Mouse (Mus musculus) c-Kit-positive CD71-positive TER-119-positive erythroid progenitor cells, embryonic 14.5 days (primary cell): ENCODE measurements around the gene Zfp986.
"Not testable (repeated sequence)": the region's sequence is repeated elsewhere in the genome, so short reads cannot be mapped to it uniquely, and the experiment has no call there.

ENCODE experiments used
- DNase-seq: peaks from one replicate; pipeline ENCODE4 v3.0.0-alpha.2; 2013; ENCODE audit warnings: low spot score

Gene Zfp986

GRCm38 (mm10) chr4:145868494-145868893 is at the start of gene Zfp986:
Gene Zfp986 (plus strand): TSS chr4:145868794.
- DNase-seq: not testable (repeated sequence)

- not testable (repeated sequence) for DNase-seq
Measured at GRCm38 (mm10) chr4:145819946-145820345, 48.6 kb upstream of the Zfp986 start.

- DNase-seq: not testable (repeated sequence)
Measured at GRCm38 (mm10) chr4:145825606-145826005, 43.0 kb upstream of the Zfp986 start.

GRCm38 (mm10) chr4:145831328-145832062 is 37.1 kb upstream of the Zfp986 start:
- DNase-seq: not testable (repeated sequence)

GRCm38 (mm10) chr4:145836300-145836862 is 32.2 kb upstream of the Zfp986 start:
- DNase-seq: not testable (repeated sequence)

- DNase-seq: not testable (repeated sequence)
Measured at GRCm38 (mm10) chr4:145836863-145837440, 31.6 kb upstream of the Zfp986 start.

- DNase-seq: not testable (repeated sequence)
Measured at GRCm38 (mm10) chr4:145846793-145847192, 21.8 kb upstream of the Zfp986 start.

GRCm38 (mm10) chr4:145848183-145848890 is 20.3 kb upstream of the Zfp986 start:
- DNase-seq: not testable (repeated sequence)

GRCm38 (mm10) chr4:145848891-145849214 is 19.7 kb upstream of the Zfp986 start:
- not testable (repeated sequence) for DNase-seq

- not testable (repeated sequence) for DNase-seq
Measured at GRCm38 (mm10) chr4:145851421-145851820, 17.2 kb upstream of the Zfp986 start.

GRCm38 (mm10) chr4:145863872-145864271 is 4.7 kb upstream of the Zfp986 start:
- DNase-seq: not testable (repeated sequence)
